Mouse (Mus musculus) megakaryocyte, embryonic 14.5 days (primary cell): ENCODE measurements around the gene Hc.

Source experiments
- FLI1 ChIP-seq: IDR thresholded peaks from 2 replicates; pipeline ENCODE4 v1.6.1; 2012; ENCODE audit warnings: low read length, inconsistent platforms, mixed read lengths
- GATA1 ChIP-seq: IDR thresholded peaks from 3 replicates; pipeline ENCODE4 v1.6.1; 2012; ENCODE audit warnings: mixed read lengths, low read length, inconsistent platforms, borderline replicate concordance

DNA sequence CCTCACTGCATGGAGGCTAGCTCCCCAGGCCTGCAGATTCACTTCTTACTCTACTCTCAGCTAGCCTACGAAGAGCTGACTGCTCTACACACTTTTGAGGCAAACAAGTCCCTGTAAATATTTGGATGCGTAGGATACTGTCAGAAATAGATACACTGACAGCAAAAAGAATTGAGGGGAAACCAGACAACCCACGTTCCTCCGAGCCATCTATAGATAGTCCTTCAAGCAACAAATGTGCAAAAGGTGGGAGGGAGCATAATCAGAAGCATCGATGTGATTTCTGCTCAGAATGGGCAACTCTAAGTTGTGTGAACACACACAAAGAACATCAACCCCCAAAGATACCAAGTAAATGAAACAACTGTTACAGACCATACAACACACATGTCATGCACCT, 64.7 kb downstream of the Hc start:
- TF ChIP-seq FLI1 (no peak), GATA1 (no peak)
